Mouse (Mus musculus) heart, postnatal 10 days (tissue): ENCODE measurements around the gene Sparc. TPM values are rescaled to one million over a fixed set of nuclear protein-coding genes. Genes with fewer than 3 reads are reported as not detected.

Source experiments
- DNase-seq, 2 experiments: peaks; one replicate each; pipeline ENCODE4 v3.0.0; 2021
- intact Hi-C: fragments of 180-260 bp; cut with DNase I; formaldehyde crosslinking; loops from one replicate; pipeline ENCODE4 v1.15.1; 2025
- total RNA-seq, 2 experiments: library from RNA; stranded (reverse); gene quantifications; 2 replicates each; pipeline ENCODE4 v1.2.3; 2021

Sparc gene
- 1,000 to 10,000 TPM; 1,750 to 1,767 TPM for total RNA-seq

DNA sequence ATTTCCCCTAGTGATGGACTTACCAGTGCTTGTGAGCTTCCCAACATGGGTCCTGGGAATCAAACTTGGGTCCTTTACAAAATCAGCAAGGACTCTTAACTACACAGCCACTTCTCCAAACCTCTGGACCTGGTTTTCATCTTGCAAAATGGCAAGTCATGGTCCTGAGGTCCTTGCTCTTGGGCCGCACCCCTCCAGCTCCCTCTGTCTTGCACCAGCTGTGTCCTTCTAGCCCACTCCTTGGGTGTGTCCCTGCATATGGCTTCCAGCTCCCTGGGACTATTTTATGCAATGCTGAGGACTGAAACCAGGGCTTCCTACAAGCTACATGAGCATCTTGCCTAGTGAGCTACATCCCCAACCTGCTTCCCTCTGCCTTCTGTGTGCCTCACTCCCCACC is at the start of gene Sparc:
Gene Sparc, minus strand, starts transcription at position 206 of the 400 bp plus-strand sequence.
- intact Hi-C loops, result no loop called here

DNA sequence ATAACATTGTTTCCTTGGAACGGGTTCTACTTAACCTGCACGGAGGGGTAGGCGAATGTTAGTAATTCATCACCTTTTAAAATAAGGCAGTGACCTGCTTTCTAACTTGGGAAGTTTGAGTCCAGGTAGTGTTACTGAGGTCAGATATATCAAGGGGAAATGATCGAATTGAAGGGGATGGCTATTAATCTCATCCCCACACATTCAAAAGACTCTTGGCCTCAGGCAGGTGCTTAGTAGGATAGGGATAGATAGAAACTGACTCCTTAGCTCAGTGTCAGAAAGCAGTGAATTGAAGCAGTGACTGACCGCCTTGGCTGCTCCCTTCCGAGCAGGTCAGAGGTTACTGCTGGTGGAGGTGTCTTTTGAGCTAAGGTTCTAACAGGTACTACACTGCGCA is 48.5 kb upstream of the Sparc start:
- intact Hi-C loops, result no loop called here
- DNase-seq, result no peak

More for the DNA sequence above, at the start of gene Sparc:
- no peak for DNase-seq

DNA sequence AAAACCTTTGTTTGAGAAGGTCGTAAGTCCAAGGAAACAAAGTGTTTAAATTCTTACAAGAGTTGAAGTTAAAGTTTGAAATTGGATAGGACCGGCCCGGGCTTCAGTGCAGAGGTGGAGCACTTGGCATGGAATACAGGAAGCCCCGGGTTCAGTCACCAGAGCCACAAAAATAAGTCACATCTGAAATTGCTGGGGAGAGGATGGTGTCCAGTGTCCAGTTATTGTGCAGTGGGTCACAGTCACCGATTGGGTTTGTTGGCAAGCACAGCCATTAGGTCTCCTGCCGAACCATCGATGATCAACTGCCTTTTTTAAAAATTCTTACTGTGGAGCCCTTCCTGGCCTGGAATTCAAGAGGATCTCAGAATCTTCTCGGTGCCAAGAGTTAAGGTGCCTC is 47.8 kb upstream of the Sparc start:
- intact Hi-C loops, result no loop called here
- no peak for DNase-seq

DNA sequence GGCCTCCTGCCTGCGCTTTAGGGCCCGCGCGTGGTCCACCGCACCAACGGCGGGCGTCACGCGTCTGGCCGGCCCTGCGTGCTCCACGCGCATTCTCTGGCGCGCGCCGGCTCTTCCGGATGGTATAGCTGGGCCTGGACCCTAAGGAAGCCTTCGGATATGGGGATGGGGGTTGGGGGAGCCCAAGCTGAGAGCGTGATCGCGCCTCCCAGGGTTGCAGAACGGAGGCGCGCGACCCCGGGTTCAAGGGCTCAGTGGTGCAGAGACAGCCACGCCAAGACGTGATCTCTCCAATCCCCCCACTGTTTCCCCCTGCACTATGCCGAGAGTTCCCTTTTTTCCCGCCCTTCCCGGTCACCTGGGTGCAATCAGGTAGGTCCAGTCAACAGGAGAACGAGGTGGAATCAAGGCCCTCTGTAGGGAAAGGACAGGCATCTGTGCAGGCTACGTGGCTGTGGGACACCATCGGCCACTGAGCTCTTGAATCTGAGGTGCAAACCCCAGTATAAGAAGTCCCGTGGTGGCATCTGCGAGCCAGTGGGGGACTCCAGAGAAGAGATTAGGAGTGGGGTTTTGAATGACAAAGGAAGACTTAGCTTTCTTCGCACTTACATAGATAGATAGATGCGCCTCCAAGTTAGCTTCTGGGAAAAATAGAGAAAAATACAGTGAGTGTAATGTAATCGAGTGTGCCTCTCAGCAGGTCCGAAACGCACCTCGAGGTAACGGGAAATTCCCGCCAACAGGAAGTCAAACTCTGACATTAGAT is 47.1 kb upstream of the Sparc start:
- intact Hi-C loops, result no loop called here
- no peak for DNase-seq

- intact Hi-C loops, result no loop called here
These were observed 46.3 kb upstream of the Sparc start, which contains the start of gene G3bp1 for GRCm38 (mm10) chr11:55469048-55469843. Gene G3bp1 (plus strand): TSS chr11:55469685.

GRCm38 (mm10) chr11:55468611-55469047 is 45.6 kb upstream of the Sparc start:
- intact Hi-C loops, result no loop called here
- no peak for DNase-seq

More at GRCm38 (mm10) chr11:55469048-55469843, 46.3 kb upstream of the Sparc start, which contains the start of gene G3bp1:
- DNase-seq, result peak; percentile 100

DNA sequence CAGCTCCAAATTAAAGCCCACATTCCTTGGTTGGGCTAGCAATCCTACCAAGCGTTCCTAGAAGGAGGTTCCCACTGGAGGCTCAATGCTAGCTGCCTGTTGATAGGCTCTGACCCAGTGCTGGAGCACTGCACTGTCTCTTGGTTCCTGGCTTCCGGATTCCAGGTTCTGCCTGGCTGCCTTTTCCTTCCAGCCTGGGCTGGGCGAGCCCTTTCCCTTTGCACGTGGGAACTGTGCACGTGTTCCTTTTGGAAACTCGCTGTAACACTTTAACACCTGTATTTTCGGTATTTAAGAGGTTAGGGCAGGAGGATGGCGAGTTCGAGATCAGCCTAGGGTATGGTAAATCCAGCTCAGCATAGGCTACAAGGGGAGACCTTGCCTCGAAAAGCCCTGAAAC is 45.0 kb upstream of the Sparc start:
- intact Hi-C loops, result no loop called here
- peak; percentile 33 to 46 for DNase-seq

DNA sequence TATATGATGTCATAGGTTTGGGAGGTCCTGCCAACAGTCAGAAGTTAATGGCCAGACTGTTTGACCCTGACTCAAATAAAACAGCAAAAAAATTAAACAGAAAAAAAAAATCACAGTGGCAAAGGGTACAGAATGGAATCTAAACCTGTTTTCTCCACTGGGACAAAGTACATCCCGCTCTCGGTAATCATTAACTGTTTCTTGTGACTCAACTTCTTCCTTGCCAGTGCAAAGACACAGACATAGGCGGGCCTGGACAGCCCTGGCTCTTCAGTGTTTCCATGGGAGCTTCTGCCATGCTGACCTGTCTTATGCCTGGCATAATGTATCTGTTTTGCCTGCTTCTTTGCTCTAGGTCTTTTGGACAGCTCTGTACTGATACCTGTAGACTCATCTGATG is 42.2 kb upstream of the Sparc start:
- DNase-seq, result no peak
- intact Hi-C loops, result no loop called here

DNA sequence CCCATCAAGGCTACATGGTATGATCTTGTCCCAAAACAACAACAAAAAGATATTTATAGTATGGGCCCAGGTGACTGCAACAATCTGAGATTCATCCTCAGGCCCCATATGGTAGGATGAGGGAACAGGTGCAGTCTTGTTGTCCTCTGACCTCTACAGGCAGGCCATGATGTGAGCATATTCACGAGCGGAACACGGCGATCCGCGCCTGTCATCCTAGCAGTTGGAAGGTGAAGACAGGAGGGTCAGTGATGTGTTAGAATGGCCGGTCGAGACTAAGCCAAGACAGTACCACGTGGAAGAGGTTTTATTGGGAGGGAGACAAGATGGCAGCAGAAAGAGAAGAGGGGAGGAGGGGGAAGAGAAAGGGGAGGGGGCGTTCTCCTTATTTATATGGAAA is 41.7 kb upstream of the Sparc start:
- no peak for DNase-seq
- intact Hi-C loops, result no loop called here

GRCm38 (mm10) chr11:55462149-55462548 is 39.2 kb upstream of the Sparc start:
- DNase-seq, result no peak
- intact Hi-C loops, result no loop called here

DNA sequence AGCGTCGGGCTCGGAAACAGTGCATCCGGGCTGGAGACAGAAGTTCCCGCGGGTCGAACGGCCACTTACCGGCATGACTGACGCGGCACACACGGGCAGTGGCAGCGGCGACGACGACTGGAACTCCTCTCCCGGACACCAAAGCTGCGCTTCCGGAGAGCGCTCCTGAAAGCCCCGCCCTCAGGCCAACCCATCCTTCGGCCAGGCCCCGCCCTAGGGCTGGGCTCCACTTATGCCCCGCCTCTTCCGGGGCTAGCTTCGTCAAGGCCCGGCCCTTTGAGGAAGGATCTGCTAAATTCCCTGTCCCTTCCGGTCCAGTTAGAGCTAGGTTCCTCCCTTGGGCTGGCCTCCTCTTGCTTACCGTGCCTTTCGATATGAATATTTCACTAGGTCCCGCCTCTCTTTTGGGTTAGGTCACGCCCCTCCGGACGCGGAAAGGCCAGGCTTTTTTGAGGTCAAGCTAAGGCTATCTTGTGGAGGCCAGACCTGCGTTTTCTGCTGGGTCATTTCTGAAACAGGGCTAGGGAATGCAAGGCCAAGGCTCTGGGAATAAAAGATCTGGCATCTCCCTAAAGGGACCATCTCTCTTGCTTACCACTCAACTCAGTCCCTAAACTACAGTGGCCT is 38.1 kb upstream of the Sparc start, which contains the start of gene Atox1:
Gene Atox1, minus strand, starts transcription at position 221 of the 627 bp plus-strand sequence.
- peak; percentile 96 to 97 for DNase-seq
- intact Hi-C loops, result no loop called here

DNA sequence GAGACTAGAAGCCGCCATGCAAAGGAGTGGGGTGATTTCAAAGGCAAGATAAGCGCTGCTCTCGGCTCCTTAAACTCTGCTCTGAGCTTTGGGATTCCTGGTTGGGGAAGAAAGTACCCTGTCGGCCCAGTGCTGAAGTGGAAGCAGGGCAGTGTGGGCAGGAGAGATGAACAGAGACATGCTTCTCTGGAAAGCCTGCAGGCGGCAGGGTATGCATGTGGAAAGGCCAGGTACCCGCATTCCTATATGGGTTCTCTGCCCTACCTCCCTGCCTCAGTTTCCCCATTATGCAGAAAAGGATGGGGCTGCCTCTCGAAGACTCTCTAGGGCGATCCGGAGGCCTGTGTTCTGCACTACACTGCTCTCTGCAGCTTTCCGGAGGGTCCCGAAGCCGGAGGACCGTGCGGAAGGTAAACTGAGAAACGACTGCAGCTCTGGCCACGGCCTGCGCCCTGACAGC is 37.6 kb upstream of the Sparc start:
- intact Hi-C loops, result no loop called here
- peak in 1 of 2 experiments; percentile 45 for DNase-seq

GRCm38 (mm10) chr11:55459850-55460558 is 37.0 kb upstream of the Sparc start:
- intact Hi-C loops, result no loop called here
- DNase-seq, result no peak

DNA sequence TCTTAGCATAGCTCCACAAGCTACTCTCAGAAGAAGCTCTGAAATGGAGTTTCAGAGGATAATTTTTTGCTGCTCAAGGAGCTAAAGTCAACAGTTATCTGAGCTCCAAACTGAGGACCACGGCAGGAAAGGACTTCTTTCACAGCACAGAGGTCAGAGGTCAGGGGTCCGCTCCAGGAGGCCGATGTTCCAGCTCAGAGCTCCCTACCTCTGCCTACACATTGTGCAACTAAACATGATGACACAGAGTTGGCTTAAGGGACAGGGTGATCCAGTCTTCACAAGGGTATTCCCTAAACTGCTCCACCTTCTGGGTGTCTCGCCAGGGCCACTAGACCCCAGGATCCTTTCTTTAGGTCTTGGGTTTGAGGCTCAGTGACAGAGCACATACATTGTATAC is 35.5 kb upstream of the Sparc start:
- DNase-seq, result no peak
- intact Hi-C loops, result no loop called here

- DNase-seq, result no peak
- intact Hi-C loops, result no loop called here
These were observed 32.2 kb upstream of the Sparc start for GRCm38 (mm10) chr11:55455166-55455565.

DNA sequence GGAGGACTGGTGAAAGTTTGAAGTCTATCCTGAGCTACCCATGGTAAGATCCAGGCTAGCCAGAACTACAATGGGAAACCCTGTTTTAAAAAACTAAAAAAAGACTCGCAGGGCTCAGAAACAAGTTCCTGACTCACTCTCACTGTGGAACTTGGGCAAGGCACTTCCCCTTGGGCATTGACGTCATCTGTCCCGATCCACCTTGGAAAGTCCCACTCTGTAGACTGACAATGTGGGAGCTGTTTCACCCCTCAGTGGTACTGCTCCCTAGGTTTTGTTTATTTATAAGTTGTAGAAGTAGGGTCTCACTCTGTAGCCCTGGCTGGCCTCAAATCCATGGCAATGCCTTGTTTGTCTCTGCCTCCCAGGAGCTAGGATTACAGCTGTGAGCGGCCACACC is 30.7 kb upstream of the Sparc start:
- peak; percentile 33 to 47 for DNase-seq
- intact Hi-C loops, result no loop called here

DNA sequence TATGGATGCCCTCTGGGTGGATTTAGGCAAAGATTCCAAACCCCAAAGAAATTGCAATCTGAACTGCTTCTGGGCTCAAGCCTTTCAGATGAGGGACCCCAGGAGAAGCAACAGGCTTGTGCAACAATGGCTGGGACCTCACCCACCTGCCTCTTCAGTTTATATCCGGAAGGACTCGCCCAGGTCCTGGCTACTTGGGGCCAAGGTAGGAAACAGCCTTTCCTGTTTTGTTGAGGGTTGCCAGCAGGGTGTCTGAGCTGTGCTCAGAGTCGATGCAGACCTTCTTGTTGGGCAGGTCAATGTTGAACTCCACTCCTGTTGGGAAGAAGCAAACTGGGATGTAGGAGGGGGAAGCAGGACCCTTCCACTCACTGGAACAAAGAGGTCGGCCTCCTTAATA is 27.3 kb upstream of the Sparc start:
- DNase-seq, result no peak
- intact Hi-C loops, result no loop called here

- DNase-seq, result no peak
- intact Hi-C loops, result no loop called here
These were observed 26.5 kb upstream of the Sparc start for GRCm38 (mm10) chr11:55449531-55449930.

GRCm38 (mm10) chr11:55446579-55446978 is 23.6 kb upstream of the Sparc start:
- DNase-seq, result peak; percentile 92 to 94
- intact Hi-C loops, result loop anchor here (1.0 kb wide), 2 partner anchors 57 to 242 kb away; partner anchors contain the start of gene Slc36a1

GRCm38 (mm10) chr11:55444772-55445171 is 21.8 kb upstream of the Sparc start:
- peak; percentile 83 to 86 for DNase-seq
- intact Hi-C loops, result loop anchor here (2.0 kb wide), 2 partner anchors 16 to 26 kb away; no protein-coding TSS in a partner anchor
